Mouse (Mus musculus) intestine, embryonic 14.5 days (tissue): Measurements from ENCODE around the gene Ppp1r3c. TPM values are rescaled to one million over a fixed set of nuclear protein-coding genes. Genes with fewer than 3 reads are reported as not detected.

Experiments
- ATAC-seq: fragments of 200-750 bp; cut with Nextera tagmentation; replicated peaks from 2 replicates; pipeline ENCODE4 v1.8.0; 2017; ENCODE audit warnings: low read depth, moderate number of reproducible peaks, moderate TSS enrichment, moderate library complexity; ENCODE audit not compliant: low FRiP score, low TSS enrichment
- DNase-seq: peaks from one replicate; pipeline ENCODE4 v3.0.0-alpha.2; 2018; ENCODE audit warnings: low spot score
- H3K27ac ChIP-seq: fragments of 300-500 bp; sonication (generic); 2 replicates; pipeline ENCODE4 v1.5.1; 2014; ENCODE audit warnings: low read depth, mild to moderate bottlenecking, control low read depth
- H3K27me3 ChIP-seq: fragments of 300-500 bp; sonication (generic); replicated peaks from 2 replicates; pipeline ENCODE4 v1.6.1; 2014; ENCODE audit warnings: low read length, control low read depth; ENCODE audit not compliant: control insufficient read depth, insufficient read depth
- H3K36me3 ChIP-seq: fragments of 300-500 bp; sonication (generic); 2 replicates; pipeline ENCODE4 v1.6.1; 2014; ENCODE audit warnings: low read length, control low read depth; ENCODE audit not compliant: control insufficient read depth, insufficient read depth
- H3K4me1 ChIP-seq: fragments of 300-500 bp; sonication (generic); replicated peaks from 2 replicates; pipeline ENCODE4 v1.6.1; 2014; ENCODE audit warnings: low read length, control low read depth, mixed read lengths; ENCODE audit not compliant: control insufficient read depth, insufficient read depth
- H3K4me2 ChIP-seq: fragments of 300-500 bp; sonication (generic); 2 replicates; pipeline ENCODE4 v1.6.1; 2014; ENCODE audit warnings: low read length
- H3K4me3 ChIP-seq: fragments of 300-500 bp; sonication (generic); 2 replicates; pipeline ENCODE4 v1.5.1; 2014; ENCODE audit warnings: low read depth, low read length, control low read depth, mixed read lengths
- H3K9ac ChIP-seq: fragments of 300-500 bp; sonication (generic); 2 replicates; pipeline ENCODE4 v1.6.1; 2014; ENCODE audit warnings: mild to moderate bottlenecking, low read length
- H3K9me3 ChIP-seq: fragments of 300-500 bp; sonication (generic); 2 replicates; pipeline ENCODE4 v1.6.1; 2016; ENCODE audit warnings: low read length, control low read depth; ENCODE audit not compliant: control insufficient read depth
- WGBS: fragments of 180-500 bp; shearing (Covaris S2); extraction: QIAGEN DNeasy Blood & Tissue Kit; methylation state at CpG from one replicate; pipeline ENCODE4 v1.1.7; 2014; 5-methylcytosine and 5-hydroxymethylcytosine counted together
- polyA plus RNA-seq: library from polyadenylated mRNA; unstranded; fragments of >200 nt; fragmentation: Nextera tagmentation; extraction: Ambion mirVana; gene quantifications from 2 replicates; pipeline ENCODE4 v1.2.1, GENCODE M21; 2014

Ppp1r3c gene
- polyA plus RNA-seq, 1 experiment from 2014 or later: 11.7 TPM

DNA sequence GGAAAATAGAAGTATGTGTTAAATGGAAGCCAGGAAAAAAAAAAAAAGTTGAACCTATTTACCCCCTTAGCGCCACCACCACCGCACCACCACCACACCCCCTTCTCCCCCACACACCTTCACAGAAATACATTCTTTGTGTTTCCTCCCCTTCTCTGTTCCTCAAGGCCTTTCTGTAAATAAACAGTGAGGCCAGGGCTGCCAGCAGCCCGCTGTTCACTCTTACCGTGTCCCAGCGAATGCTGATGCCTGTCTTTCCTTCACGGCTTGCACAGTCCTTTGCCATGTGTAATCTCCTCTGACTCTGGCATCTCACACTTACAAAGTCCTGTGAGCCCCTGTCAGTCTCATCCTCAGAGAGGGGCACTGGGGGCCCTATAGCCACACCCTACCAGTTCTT lies 30.3 kb downstream of the Ppp1r3c start:
- H3K27me3 ChIP-seq: no peaks in the 10 kb centered on the region
- no peak overlapping the region for H3K4me3 ChIP-seq
- H3K9ac ChIP-seq: no peak overlapping the region
- no peaks in the 10 kb centered on the region for H3K36me3 ChIP-seq
- no peak overlapping the region for H3K4me2 ChIP-seq
- H3K9me3 ChIP-seq: no peaks in the 10 kb centered on the region
- no peak for ATAC-seq
- no peak overlapping the region for H3K27ac ChIP-seq
- 39% methylated on average over 6 of the region's 6 CpGs for WGBS
- H3K4me1 ChIP-seq: peaks cover 19% of the 10 kb centered on the region; the same call in 1 of the 2 replicates
- no peak for DNase-seq

- peak; percentile 50 for DNase-seq
- peaks cover 23% of the 10 kb centered on the region; the same call in 1 of the 2 replicates for H3K4me1 ChIP-seq
- H3K9ac ChIP-seq: no peak overlapping the region
- no peaks in the 10 kb centered on the region for H3K36me3 ChIP-seq
- H3K4me2 ChIP-seq: no peak overlapping the region
- no peaks in the 10 kb centered on the region for H3K9me3 ChIP-seq
- no peak overlapping the region for H3K27ac ChIP-seq
- no peak for ATAC-seq
- 69% methylated on average over 17 of the region's 17 CpGs for WGBS
- H3K27me3 ChIP-seq: no peaks in the 10 kb centered on the region
- H3K4me3 ChIP-seq: no peak overlapping the region
Measured at GRCm38 (mm10) chr19:36705286-36706146, 30.9 kb downstream of the Ppp1r3c start.

- Histone ChIP-seq H3K4me2 (no peak overlapping the region), H3K27me3 (no peaks in the 10 kb centered on the region), H3K9ac (no peak overlapping the region), H3K4me3 (no peak overlapping the region), H3K36me3 (no peaks in the 10 kb centered on the region), H3K9me3 (no peaks in the 10 kb centered on the region), H3K4me1 (peaks cover 23% of the 10 kb centered on the region; the same call in 1 of the 2 replicates), H3K27ac (no peak overlapping the region)
- ATAC-seq: no peak
- DNase-seq: no peak
- WGBS: 66% methylated on average over 7 of the region's 7 CpGs
Measured at GRCm38 (mm10) chr19:36704763-36705162, 31.7 kb downstream of the Ppp1r3c start.

DNA sequence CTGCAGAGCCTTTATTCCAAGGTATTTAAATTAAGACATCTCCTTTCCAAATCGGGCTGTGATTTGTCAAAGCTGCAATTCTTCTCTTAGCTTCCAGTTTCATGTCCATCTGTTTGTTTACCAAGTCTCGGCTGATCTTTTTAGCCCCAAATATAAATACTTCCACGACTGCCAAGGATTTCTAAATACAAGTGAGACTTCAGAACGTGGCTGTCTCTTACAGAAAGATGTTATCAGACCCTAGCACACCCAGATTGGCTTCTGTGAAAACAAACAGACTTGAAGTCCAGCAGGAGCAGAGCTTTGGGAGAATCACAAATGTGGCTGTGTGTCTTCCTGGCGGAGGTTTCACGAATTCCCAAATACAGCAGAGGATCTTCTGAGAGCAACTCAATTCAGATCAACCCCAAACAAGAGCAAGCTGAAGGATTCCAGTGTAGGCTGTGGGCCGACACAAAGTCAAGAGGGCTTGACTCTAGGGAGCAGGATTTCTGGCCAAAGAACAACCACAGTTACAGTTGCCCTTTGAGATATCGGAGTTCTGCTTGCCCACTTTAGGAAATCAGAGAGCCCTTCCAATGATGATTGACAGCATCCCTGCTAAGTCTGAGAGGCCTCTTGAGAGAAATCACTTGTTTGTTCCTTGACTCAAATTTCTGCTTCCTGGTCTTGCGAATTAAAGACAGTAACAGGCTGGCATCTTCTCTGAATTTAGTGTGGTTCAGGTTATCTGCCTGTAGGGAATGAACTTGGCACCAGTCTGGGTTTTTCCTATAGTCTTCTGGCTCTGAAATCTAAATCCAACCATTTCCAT lies 34.4 kb downstream of the Ppp1r3c start:
- no peak overlapping the region for H3K9ac ChIP-seq
- DNase-seq (no peak), ATAC-seq (no peak)
- peak overlapping the region; percentile 54 for H3K27ac ChIP-seq
- H3K9me3 ChIP-seq: no peaks in the 10 kb centered on the region
- no peaks in the 10 kb centered on the region for H3K27me3 ChIP-seq
- no peaks in the 10 kb centered on the region for H3K36me3 ChIP-seq
- H3K4me1 ChIP-seq: peaks cover 25% of the 10 kb centered on the region; the same call in 1 of the 2 replicates
- 29% methylated on average over 9 of the region's 9 CpGs for WGBS
- no peak overlapping the region for H3K4me2 ChIP-seq
- no peak overlapping the region for H3K4me3 ChIP-seq

DNA sequence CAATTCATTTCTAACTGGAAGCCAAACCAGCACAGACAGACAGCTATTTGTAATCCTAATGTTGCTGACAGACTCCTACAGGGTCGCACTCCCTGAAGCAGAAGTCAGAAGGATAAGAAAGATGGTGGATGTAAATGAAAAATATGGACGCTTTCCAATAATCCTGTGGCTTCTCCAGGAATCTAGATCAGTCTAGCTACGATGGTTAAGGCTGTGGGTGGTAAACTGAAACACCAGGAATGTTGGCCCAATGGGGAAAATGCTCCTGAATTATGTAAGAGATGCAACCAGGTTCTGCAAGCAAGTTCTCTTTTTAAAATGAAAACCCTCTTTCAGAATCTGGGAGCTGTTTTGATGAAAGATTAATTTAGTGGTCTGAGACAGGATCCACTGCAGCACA lies 35.1 kb downstream of the Ppp1r3c start:
- Histone ChIP-seq H3K36me3 (no peaks in the 10 kb centered on the region), H3K9me3 (no peaks in the 10 kb centered on the region), H3K27me3 (no peaks in the 10 kb centered on the region), H3K4me2 (no peak overlapping the region), H3K9ac (no peak overlapping the region), H3K27ac (peak overlapping the region; percentile 54), H3K4me3 (no peak overlapping the region), H3K4me1 (peaks cover 30% of the 10 kb centered on the region; the same call in 1 of the 2 replicates)
- WGBS: 34% methylated on average over 3 of the region's 3 CpGs
- DNase-seq: no peak
- no peak for ATAC-seq

DNA sequence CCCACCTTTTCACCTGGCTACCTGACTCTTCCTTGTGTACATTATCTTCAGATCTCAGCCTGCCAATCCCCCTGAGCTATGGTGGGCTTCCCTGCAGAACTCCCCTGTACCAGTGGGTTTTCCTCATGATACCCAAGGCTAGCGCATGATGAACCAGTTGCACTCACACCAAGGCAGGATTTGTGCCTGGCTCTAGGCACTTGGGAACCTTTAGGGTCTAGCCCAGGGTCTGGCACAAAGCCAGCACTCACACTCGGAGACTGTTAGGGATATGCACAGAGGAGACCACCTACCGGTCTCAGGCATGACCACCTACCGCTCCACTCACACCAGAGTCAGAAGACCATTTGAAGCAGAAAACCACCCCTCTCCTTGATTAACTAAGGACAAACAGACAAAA lies 35.5 kb downstream of the Ppp1r3c start:
- peaks cover 25% of the 10 kb centered on the region; the same call in 1 of the 2 replicates for H3K4me1 ChIP-seq
- H3K36me3 ChIP-seq: no peaks in the 10 kb centered on the region
- no peak overlapping the region for H3K4me2 ChIP-seq
- no peak for DNase-seq
- 59% methylated on average over 4 of the region's 4 CpGs for WGBS
- no peaks in the 10 kb centered on the region for H3K27me3 ChIP-seq
- H3K9ac ChIP-seq: no peak overlapping the region
- H3K27ac ChIP-seq: peak overlapping the region; percentile 54
- H3K9me3 ChIP-seq: no peaks in the 10 kb centered on the region
- H3K4me3 ChIP-seq: no peak overlapping the region
- ATAC-seq: no peak

- H3K27ac ChIP-seq: no peak overlapping the region
- H3K4me3 ChIP-seq: no peak overlapping the region
- ATAC-seq: no peak
- no peaks in the 10 kb centered on the region for H3K9me3 ChIP-seq
- WGBS: 88% methylated on average over 1 of the region's 1 CpGs
- H3K27me3 ChIP-seq: no peaks in the 10 kb centered on the region
- no peaks in the 10 kb centered on the region for H3K36me3 ChIP-seq
- H3K9ac ChIP-seq: no peak overlapping the region
- H3K4me2 ChIP-seq: no peak overlapping the region
- no peak for DNase-seq
- H3K4me1 ChIP-seq: peaks cover 25% of the 10 kb centered on the region; the same call in 1 of the 2 replicates
Measured at GRCm38 (mm10) chr19:36699151-36699550, 37.3 kb downstream of the Ppp1r3c start.

GRCm38 (mm10) chr19:36698200-36698599 lies 38.3 kb downstream of the Ppp1r3c start:
- 74% methylated on average over 3 of the region's 3 CpGs for WGBS
- DNase-seq (no peak), ATAC-seq (no peak)

More at GRCm38 (mm10) chr19:36698200-36698599, 38.3 kb downstream of the Ppp1r3c start:
- H3K4me3 ChIP-seq: no peak overlapping the region
- H3K27ac ChIP-seq: no peak overlapping the region
- peaks cover 25% of the 10 kb centered on the region; the same call in 1 of the 2 replicates for H3K4me1 ChIP-seq
- H3K9me3 ChIP-seq: no peaks in the 10 kb centered on the region
- H3K4me2 ChIP-seq: no peak overlapping the region
- H3K9ac ChIP-seq: no peak overlapping the region
- no peaks in the 10 kb centered on the region for H3K36me3 ChIP-seq
- H3K27me3 ChIP-seq: no peaks in the 10 kb centered on the region
